Mouse (Mus musculus) gastrocnemius, adult 8-10 months (tissue): Measurements from ENCODE around the gene Ifi47. TPM values are rescaled to one million over a fixed set of nuclear protein-coding genes. Genes with fewer than 3 reads are reported as not detected.

Source experiments
- total RNA-seq, 4 experiments: library from RNA; stranded (reverse); gene quantifications; 2 replicates each; pipeline ENCODE4 v1.2.4; 2022

The Ifi47 gene
- total RNA-seq, 4 experiments from 2014 or later: 0.58 to 1.1 (median 0.89) TPM

Other genes with a start within 250 kb of the Ifi47 start
- 1 to 10 TPM; 1.4 to 3.1 (median 1.8) TPM for gene Gm12184, start 249.9 kb upstream of the Ifi47 start, total RNA-seq
- gene Irgm1, start 204.9 kb upstream of the Ifi47 start, total RNA-seq: 10 to 100 TPM; 12.0 to 13.7 (median 12.9) TPM
- gene Gm5431, start 174.4 kb upstream of the Ifi47 start, total RNA-seq: under 1 TPM in 3 of 4 experiments, not detected in 1; 0.13 to 0.21 (median 0.17) TPM
- gene Psme2b, start 130.4 kb upstream of the Ifi47 start, total RNA-seq: 1 to 10 TPM in 2 of 4 experiments, under 1 TPM in 1, not detected in 1; 0.48 to 1.1 (median 1.1) TPM
- gene Olfr56, start 97.7 kb upstream of the Ifi47 start, total RNA-seq: not detected
- gene 9930111J21Rik1, start 97.2 kb upstream of the Ifi47 start, total RNA-seq: under 1 TPM; 0.49 to 0.94 (median 0.67) TPM
- gene Gm12185, start 84.4 kb upstream of the Ifi47 start, total RNA-seq: under 1 TPM; 0.15 to 0.51 (median 0.20) TPM
- gene Tgtp1, start 82.4 kb upstream of the Ifi47 start, total RNA-seq: 1 to 10 TPM in 1 of 4 experiments, under 1 TPM in 3; 0.68 to 1.2 (median 0.76) TPM
- gene 9930111J21Rik2, start 25.3 kb upstream of the Ifi47 start, total RNA-seq: 1 to 10 TPM in 2 of 4 experiments, under 1 TPM in 2; 0.70 to 1.2 (median 1.0) TPM
- gene Tgtp2, start 12.4 kb upstream of the Ifi47 start, total RNA-seq: under 1 TPM in 3 of 4 experiments, not detected in 1; 0.29 to 0.53 (median 0.43) TPM
- not detected for gene Olfr1396, start 38.3 kb downstream of the Ifi47 start, total RNA-seq
- gene Olfr1395, start 65.7 kb downstream of the Ifi47 start, total RNA-seq: not detected
- gene Olfr1394, start 77.8 kb downstream of the Ifi47 start, total RNA-seq: not detected
- gene Btnl9, start 110.6 kb downstream of the Ifi47 start, total RNA-seq: 1 to 10 TPM in 3 of 4 experiments, under 1 TPM in 1; 0.96 to 2.6 (median 2.0) TPM
- gene Zfp62, start 126.7 kb downstream of the Ifi47 start, total RNA-seq: 10 to 100 TPM; 24.4 to 29.9 (median 26.0) TPM
- gene Mgat1, start 167.6 kb downstream of the Ifi47 start, total RNA-seq: 10 to 100 TPM; 39.4 to 56.8 (median 48.4) TPM
- gene Olfr1393, start 201.7 kb downstream of the Ifi47 start, total RNA-seq: not detected
- gene Olfr1392, start 208.7 kb downstream of the Ifi47 start, total RNA-seq: not detected
- gene Olfr10, start 228.2 kb downstream of the Ifi47 start, total RNA-seq: not detected
- not detected for gene Olfr1391, start 246.2 kb downstream of the Ifi47 start, total RNA-seq